Mouse (Mus musculus): ENCODE measurements around the gene Trip6. TPM values are rescaled to one million over a fixed set of nuclear protein-coding genes. Genes with fewer than 3 reads are reported as not detected.
"Not testable (repeated sequence)": the region's sequence is repeated elsewhere in the genome, so short reads cannot be mapped to it uniquely, and the experiment has no call there.

The Trip6 gene
- total RNA-seq, 2 experiments from 2014 or later: 27.9 to 29.9 TPM

DNA sequence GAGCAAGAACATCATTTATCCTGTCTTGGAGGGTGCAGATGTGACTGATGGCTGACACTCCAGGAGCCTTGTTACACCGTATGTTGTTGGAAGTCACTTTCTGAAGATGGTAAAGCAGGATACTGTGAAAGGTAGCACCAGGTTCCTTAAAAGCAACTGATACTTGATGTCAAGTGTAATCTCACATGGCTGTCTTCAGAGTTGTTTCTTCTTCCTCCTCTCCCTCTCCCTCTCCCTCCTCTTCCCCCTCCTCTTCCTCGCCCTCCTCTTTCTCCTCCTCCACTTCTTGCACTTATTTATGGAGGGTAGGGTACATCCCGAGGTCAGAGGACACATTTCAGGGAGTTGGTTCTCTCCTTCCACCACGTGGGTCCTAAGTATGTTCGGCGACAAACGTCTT, 28.2 kb downstream of the Trip6 start:
- ATAC-seq (replicated peaks; ENCODE audit: low FRiP score, low TSS enrichment, poor library complexity, severe bottlenecking): no peak

DNA sequence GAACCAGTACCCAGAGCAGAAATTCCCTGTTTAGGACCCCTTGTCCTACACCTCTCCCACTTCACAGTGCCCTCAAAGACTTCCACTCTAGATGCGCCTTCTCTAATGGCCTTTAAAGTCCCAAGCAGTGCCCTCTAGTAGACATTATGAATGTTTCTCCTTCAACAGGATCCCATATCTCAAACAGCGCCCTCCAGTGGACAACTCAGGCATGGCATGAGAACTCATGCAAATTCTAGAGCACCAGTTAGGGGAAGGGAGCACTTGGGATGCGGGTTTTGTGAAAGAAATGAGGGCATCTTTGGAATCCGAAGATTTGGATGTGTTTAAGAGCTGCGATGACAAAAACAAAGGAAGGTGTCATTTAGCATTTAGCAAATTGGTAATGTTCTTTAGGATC, 29.2 kb downstream of the Trip6 start:
- no peak for ATAC-seq (replicated peaks; ENCODE audit: low FRiP score, low TSS enrichment, poor library complexity, severe bottlenecking)

DNA sequence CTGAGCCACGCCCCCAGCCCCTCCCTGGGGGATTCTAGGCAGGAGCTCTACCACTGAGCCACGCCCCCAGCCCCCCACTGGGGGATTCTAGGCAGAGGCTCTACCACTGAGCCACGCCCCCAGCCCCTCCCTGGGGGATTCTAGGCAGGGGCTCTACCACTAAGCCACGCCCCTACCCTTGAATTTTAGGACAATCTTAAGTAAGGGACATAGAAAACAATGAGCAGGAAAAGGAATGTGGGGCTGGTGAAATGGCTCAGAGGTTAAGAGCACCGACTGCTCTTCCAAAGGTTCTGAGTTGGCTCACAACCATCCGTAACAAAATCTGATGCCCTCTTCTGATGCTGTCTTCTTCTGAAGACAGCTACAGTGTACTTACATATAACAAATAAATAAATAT, 29.8 kb downstream of the Trip6 start:
- ATAC-seq (replicated peaks; ENCODE audit: low FRiP score, low TSS enrichment, poor library complexity, severe bottlenecking): not testable (repeated sequence)

DNA sequence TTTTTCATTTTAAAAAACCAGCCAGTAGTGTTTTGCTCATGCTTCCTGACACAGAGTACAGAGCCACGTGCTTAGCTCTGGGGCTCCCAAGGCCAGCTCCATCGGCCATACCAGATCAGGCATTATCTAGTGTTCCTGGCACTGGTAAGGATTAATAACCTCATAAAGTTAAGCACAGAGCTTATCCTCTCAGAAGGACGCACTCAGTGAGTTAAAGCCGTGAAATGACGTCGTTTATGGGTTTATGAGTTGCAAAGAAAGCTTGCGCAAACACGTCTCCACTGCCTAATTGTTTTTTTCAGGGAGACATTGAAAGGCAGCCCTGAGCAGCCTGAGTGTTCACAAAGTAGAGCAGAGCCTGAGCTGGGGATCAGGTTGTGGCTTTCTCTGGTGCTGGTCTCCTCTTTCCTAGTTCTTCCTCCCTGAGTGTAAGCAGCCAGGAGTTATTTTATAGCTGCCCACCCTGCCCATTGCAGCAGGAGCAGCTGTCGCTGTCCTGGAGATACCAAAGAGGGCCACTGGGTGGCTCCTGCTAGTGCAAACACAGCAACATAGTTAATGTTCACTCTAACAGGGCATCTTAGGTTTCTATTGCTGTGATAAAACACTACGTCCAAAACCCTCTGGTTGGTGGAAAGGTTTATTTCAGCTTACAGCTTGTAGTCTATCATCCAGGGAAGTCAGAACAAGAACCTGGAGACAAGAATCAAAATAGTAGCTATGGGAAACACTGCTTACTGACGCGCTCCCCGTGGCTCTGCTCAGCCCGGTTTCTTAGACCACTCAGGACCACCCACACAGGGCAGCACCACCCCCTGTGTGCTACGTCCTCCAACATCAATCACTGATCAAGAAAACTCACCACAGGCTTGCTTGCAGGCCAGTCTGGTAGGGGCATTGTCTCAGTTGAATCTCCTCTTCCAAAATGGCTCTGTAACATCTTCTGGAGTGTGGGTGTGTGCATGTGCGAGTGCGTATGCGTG, 36.6 kb downstream of the Trip6 start:
- peak; percentile 71; the same call in 1 of the 2 replicates for ATAC-seq (replicated peaks; ENCODE audit: low FRiP score, low TSS enrichment, poor library complexity, severe bottlenecking)

DNA sequence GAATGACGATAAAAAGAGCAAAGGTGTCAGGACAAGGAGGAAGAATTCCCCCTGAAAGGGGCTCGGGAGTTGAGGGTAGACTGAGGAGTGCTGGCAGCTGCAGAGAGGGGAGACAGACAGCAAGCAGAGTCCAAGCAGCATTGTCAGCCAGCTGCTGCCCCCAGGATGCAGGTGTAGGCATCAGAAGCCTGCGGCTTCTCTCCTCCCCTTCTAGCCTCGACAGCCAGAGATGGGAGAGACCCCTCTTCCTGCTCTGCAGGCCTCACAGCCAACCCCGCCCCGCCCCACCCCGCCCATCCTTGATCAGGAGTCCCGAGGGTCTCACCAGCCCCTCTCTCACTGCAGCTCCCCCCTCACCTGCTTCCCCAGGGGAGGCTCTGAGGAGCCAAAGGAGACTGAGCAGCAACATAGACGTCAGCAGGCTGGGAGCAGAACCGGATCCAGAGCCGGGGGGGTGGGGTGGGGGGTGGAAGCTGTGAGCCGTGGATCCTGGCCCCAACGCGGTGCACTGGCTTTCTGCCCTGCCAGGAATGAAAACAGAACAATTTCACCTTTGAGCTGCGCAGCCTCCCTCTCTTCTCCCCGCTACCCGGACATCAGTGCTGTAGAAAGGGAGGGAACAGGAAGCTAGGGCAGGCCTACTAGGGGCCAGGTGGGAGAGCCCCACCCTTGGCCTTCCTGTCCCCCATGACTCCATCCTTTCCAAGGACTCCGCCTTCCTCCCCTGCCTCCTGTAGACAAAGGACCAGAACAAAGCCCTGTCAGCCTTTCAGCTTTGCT, 45.9 kb downstream of the Trip6 start:
- no peak for ATAC-seq (replicated peaks; ENCODE audit: low FRiP score, low TSS enrichment, poor library complexity, severe bottlenecking)

DNA sequence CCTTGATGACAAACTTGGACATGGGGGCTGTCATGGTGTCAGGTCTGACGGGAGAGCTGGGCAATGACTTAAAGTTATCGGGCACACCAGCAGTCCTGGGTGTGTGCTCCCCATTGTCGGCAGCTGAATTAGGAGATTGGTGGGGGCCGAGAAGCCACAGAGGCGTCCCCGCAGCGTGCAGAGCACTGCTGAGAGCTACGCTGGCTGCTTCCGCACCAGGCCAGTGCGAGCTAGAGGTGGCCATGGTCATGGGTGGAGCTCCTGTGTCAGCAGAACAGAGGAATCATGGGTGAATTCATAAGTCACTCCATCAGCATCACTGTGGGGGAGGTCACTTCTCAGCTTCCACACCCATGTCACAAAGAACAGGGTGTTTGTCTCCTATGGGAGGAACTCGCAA, 49.4 kb downstream of the Trip6 start:
- ATAC-seq (replicated peaks; ENCODE audit: low FRiP score, low TSS enrichment, poor library complexity, severe bottlenecking): peak; percentile 73

DNA sequence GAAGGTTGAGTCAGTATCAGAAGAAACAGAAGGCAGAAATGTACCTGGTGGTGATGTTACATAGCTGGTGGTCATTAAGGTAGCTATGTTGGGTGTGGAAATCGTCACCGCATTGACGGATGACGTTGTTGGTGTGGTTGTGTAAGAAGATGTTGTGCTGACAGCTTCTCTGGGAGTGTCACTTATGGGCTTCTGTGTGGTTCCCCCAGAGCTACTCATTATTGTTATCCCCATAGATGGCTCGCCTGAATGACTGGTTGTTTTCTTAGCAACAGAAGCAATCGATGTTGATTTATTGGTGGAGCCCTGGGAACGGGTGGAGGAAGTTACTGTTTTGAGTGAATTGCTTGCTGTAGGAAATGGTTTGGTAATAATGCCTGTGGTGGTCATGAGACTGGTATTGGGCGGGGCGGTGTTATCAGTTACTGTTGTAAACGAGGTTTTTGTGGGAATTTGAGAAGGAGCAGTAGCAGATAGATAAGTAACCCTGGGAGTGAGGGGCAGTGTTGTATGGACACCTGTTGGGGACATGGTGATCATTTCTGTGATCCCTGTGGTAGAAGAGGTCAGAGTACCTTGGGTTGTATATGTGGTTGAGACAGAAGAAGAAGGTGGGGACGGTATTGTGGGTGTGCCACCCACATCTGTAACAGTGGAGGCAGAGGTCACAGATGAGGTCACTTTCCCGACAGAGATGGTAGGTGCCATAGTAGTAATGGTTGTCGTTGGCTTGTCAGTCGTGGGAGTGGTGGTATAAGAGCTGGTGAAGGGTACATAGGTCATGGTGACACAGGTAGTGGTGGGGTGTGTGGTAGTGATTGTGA, 50.1 kb downstream of the Trip6 start:
- ATAC-seq (replicated peaks; ENCODE audit: low FRiP score, low TSS enrichment, poor library complexity, severe bottlenecking): peak; percentile 53

Other genes starting within 250 kb of the Trip6 start
- 0.72 TPM in 1 of 2 replicates, not detected in the other for gene Serpine1, start 242.1 kb downstream of the Trip6 start, total RNA-seq (2014; fragmentation: Nextera tagmentation)
- 0.94 TPM in 1 of 2 replicates, not detected in the other for gene Serpine1, start 242.1 kb downstream of the Trip6 start, total RNA-seq (2017)
- gene Trim56, start 198.2 kb downstream of the Trip6 start, total RNA-seq (2014; fragmentation: Nextera tagmentation): 23.7 and 28.2 TPM in 2 replicates
- 20.8 and 29.0 TPM in 2 replicates for gene Trim56, start 198.2 kb downstream of the Trip6 start, total RNA-seq (2017)
- gene Muc3, start 165.1 kb downstream of the Trip6 start, total RNA-seq (2014; fragmentation: Nextera tagmentation): not detected in 2 replicates
- gene Muc3, start 165.1 kb downstream of the Trip6 start, total RNA-seq (2017): not detected in 2 replicates
- gene Muc3a, start 102.0 kb downstream of the Trip6 start, total RNA-seq (2014; fragmentation: Nextera tagmentation): 0.25 and 0.61 TPM in 2 replicates
- not detected in 2 replicates for gene Muc3a, start 102.0 kb downstream of the Trip6 start, total RNA-seq (2017)
- 20.4 and 22.8 TPM in 2 replicates for gene Ache, start 26.9 kb downstream of the Trip6 start, total RNA-seq (2014; fragmentation: Nextera tagmentation)
- gene Ache, start 26.9 kb downstream of the Trip6 start, total RNA-seq (2017): 3.0 and 6.4 TPM in 2 replicates
- gene Ufsp1, start 19.8 kb downstream of the Trip6 start, total RNA-seq (2014; fragmentation: Nextera tagmentation): 9.0 and 11.4 TPM in 2 replicates
- 5.2 and 6.0 TPM in 2 replicates for gene Ufsp1, start 19.8 kb downstream of the Trip6 start, total RNA-seq (2017)
- 308 and 381 TPM in 2 replicates for gene Srrt, start 6.7 kb downstream of the Trip6 start, total RNA-seq (2014; fragmentation: Nextera tagmentation)
- gene Srrt, start 6.7 kb downstream of the Trip6 start, total RNA-seq (2017): 409 and 443 TPM in 2 replicates
- gene Slc12a9, start 19.2 kb upstream of the Trip6 start, total RNA-seq (2014; fragmentation: Nextera tagmentation): 2.2 and 3.0 TPM in 2 replicates
- gene Slc12a9, start 19.2 kb upstream of the Trip6 start, total RNA-seq (2017): 1.1 and 3.3 TPM in 2 replicates
- 1.4 TPM in 1 of 2 replicates, not detected in the other for gene Ephb4, start 35.7 kb upstream of the Trip6 start, total RNA-seq (2014; fragmentation: Nextera tagmentation)
- 0.08 TPM in 1 of 2 replicates, not detected in the other for gene Ephb4, start 35.7 kb upstream of the Trip6 start, total RNA-seq (2017)
- 0.02 and 0.92 TPM in 2 replicates for gene Zan, start 162.7 kb upstream of the Trip6 start, total RNA-seq (2014; fragmentation: Nextera tagmentation)
- gene Zan, start 162.7 kb upstream of the Trip6 start, total RNA-seq (2017): 0.05 and 0.11 TPM in 2 replicates
- 51.2 and 51.5 TPM in 2 replicates for gene Pop7, start 188.1 kb upstream of the Trip6 start, total RNA-seq (2014; fragmentation: Nextera tagmentation)
- 26.6 and 34.2 TPM in 2 replicates for gene Pop7, start 188.1 kb upstream of the Trip6 start, total RNA-seq (2017)
- 19.8 and 39.2 TPM in 2 replicates for gene Gigyf1, start 204.1 kb upstream of the Trip6 start, total RNA-seq (2014; fragmentation: Nextera tagmentation)
- 7.9 and 10.8 TPM in 2 replicates for gene Gigyf1, start 204.1 kb upstream of the Trip6 start, total RNA-seq (2017)
- not detected in 2 replicates for gene Epo, start 218.8 kb upstream of the Trip6 start, total RNA-seq (2014; fragmentation: Nextera tagmentation)
- not detected in 2 replicates for gene Epo, start 218.8 kb upstream of the Trip6 start, total RNA-seq (2017)
- gene Gnb2, start 219.1 kb upstream of the Trip6 start, total RNA-seq (2014; fragmentation: Nextera tagmentation): 367 and 396 TPM in 2 replicates
- gene Gnb2, start 219.1 kb upstream of the Trip6 start, total RNA-seq (2017): 155 and 173 TPM in 2 replicates
- gene Actl6b, start 239.1 kb upstream of the Trip6 start, total RNA-seq (2014; fragmentation: Nextera tagmentation): not detected in 2 replicates
- not detected in 2 replicates for gene Actl6b, start 239.1 kb upstream of the Trip6 start, total RNA-seq (2017)